Mouse (Mus musculus): ENCODE measurements at regions not wholly inside any gene's neighbourhood (a gene's known extent, or its start where the extent isn't known, plus 50 kb on each side); places are given as distances from the start of the nearest gene placed in this dataset.

DNA sequence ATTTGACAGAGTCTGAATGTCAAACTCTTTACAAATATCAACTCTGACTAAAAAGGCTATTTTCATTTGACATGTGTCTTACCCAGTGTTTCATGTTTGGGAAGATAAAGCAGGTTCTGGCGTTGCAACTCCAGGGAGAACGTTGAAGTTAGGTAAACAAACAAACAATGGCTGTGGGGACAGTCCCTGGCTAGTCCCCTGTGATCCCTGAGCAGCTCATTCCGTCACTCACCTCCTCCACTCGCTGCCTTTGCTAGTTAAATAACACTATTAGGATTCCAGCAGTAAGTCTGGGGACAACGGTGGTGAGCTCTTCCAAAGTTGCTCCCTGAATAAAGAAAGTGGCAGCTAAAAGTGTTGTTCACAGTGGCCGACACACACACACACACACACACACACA lies 227.8 kb upstream of the Prox1 start:
- no peak for DNase-seq

GRCm38 (mm10) chr1:190397811-190398210 lies 227.3 kb upstream of the Prox1 start:
- DNase-seq: no peak

GRCm38 (mm10) chr1:190393061-190393460 lies 222.5 kb upstream of the Prox1 start:
- DNase-seq: no peak

DNA sequence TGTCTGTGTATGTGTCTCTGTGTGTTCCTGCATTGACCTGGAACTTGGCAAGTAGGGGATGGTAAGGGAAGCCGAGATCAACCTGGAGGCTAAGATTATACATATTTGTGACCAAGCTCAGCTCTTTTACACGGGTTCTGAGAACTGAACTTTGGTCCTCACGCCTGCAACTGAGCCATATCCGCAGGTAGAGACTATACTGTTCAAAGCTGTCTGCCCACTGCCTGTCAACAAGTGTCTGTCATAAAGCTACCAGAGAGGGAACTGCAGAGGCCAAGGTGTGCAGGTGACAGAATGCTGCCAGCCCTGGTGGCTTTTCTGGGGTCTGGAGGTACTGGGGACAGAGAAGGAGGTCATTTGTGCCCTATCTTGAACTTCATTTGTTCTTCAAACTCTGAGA lies 218.3 kb upstream of the Prox1 start:
- no peak for DNase-seq

- no peak for DNase-seq
These were observed 214.0 kb upstream of the Prox1 start for GRCm38 (mm10) chr1:190384555-190384954.

DNA sequence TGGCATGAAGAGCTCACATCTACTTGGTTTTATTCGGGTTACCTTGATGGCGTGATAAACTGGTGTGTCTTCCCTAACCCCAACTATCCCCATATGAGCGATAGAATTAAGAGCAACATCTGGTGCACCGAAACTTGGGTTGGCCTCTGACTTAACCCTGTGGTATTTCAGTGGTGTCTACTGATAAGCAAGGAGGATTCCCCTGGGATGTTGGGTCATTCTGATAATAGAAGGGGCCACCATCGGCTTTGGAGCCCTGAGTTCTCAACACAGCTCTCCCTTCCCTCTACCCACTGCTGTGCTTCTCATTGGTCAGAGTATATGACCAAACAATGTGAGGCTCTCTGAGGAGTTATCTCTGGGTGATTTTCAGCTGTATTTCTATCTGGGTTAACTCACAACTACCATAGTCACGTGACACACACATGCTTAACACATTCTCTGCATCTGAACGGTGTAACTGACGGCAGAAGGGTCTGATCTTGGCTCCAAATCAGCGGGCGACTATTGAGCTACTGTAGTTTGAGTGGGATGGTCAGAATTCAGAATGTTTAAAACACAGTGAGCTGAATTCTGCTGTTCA lies 212.8 kb upstream of the Prox1 start:
- no peak for DNase-seq

DNA sequence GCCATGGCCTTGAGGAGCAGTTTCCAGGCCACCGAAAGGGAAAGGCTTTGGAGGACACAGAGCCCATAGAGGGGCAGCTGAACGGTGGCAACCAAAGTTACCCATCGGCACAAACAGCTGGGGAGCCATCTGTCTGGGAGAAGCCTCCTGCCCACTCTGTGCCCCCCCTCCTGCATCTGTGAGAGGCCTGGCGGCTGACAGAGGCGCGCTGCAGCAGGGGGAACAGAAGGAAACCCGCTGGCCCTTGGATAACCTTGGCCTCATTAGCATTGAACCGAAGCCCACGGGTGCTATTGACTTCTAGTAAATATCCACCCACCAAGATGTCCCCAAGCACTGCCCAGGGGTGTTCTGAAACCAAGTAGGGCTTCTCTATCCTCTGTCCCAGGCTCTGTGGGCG lies 209.6 kb upstream of the Prox1 start:
- DNase-seq: peak; percentile 79

- peak; percentile 50 for DNase-seq
These were observed 204.8 kb upstream of the Prox1 start for GRCm38 (mm10) chr1:190375160-190375880.

DNA sequence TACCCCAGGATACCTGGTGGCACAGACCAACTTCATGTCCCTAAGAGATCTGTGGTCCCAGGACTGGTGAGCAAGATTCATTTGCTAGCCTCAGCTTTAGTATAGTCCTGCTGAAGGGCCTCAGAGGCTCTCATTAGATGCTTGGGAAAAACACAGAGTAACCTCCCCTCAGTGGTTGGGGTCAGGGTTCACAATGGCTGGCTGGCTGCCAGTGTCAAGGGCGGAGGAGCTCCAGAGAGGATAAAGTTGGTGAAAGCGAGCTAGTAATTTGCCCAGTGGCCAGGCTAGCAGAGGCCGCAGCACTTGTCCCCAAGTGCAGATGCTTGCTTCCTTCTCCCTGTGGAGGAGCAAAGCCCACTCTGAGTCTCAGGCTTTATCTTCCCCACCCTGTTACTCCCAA lies 203.8 kb upstream of the Prox1 start:
- peak; percentile 88 for DNase-seq

GRCm38 (mm10) chr1:190366631-190367030 lies 196.1 kb upstream of the Prox1 start:
- no peak for DNase-seq

DNA sequence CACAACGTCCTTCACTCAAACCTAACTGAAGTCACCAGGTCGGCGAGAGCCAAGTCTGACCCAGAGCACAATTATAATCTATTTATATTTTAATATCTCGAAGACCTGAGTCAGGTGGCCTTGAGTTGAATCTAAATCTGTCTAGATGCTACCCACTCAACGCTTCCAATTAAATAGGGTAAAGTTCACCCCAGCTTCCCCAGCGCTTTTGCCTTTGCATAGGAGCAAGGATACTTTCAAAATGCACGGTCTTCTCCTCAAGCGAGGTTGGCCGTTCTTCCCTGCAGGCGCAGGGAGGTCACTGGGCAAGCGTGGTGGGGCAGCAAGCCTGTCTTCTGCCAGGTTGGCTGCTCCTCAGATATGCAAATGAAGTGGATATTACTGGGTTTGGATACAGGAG lies 194.6 kb upstream of the Prox1 start:
- DNase-seq: no peak

- no peak for DNase-seq
These were observed 190.1 kb upstream of the Prox1 start for GRCm38 (mm10) chr1:190360661-190361060.

DNA sequence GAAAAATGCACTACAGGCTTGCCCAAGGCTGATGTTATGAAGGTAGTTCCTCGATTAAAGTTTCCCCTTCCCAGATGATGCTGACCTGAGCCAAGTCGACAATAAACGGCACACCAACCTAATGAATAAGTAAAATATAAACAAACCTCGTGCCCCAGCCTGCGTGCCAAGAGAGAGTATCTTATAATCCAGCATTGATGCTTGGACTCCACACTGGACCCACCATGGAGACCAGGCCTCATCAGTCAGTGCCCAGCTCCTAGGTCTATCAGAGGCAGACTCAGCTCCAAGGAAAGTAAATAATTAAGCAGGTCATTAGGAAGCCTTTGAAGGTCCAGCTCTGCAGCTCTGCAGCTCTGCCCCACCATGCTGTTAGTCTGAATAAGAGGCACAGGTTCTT lies 187.3 kb upstream of the Prox1 start:
- no peak for DNase-seq

DNA sequence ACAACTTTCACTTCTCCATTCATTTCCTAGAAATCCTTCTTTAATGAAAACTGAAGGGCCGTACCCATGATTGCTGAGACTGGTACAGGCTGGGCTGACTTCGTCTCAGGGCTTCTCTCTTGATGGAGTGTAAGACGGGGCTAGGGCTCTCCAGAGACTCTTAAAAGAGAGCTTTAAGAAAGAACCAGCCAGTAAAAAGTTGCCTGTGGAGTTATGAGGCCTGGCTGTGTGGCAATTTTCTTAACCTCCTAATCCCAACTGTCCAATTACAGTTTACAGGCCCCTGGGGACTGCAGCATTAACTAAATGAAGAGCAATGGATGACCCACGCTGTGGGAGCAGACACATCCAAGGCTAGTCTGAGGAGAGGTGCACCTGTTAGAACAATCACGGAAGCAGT lies 177.1 kb upstream of the Prox1 start:
- no peak for DNase-seq

- no peak for DNase-seq
These were observed 170.2 kb upstream of the Prox1 start for GRCm38 (mm10) chr1:190340715-190341114.

GRCm38 (mm10) chr1:190334471-190334870 lies 164.0 kb upstream of the Prox1 start:
- DNase-seq: no peak

DNA sequence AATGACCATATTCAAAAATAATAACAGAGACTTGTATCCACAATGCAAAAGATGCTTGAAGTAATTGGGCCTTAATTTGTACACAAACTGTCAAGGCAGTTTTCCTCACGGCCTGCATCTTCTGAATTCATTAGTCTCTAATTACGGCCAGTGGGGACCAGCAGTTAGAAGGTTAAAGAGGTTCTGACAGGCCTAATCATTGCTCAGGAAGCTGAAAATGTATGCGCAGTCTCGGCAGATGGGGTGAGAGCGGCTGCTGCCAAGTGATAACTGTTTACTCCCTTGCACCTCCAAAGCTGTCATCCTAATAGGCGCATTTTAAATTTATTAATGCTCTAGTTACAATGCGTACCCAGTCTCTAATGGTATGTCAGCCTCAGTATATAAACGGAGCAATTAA lies 163.5 kb upstream of the Prox1 start:
- peak; percentile 97 for DNase-seq

GRCm38 (mm10) chr1:190332001-190332400 lies 161.5 kb upstream of the Prox1 start:
- no peak for DNase-seq

- DNase-seq: no peak
These were observed 154.0 kb upstream of the Prox1 start for GRCm38 (mm10) chr1:190324562-190324961.

- peak; percentile 85 for DNase-seq
These were observed 153.2 kb upstream of the Prox1 start for GRCm38 (mm10) chr1:190323671-190324070.

GRCm38 (mm10) chr1:190316175-190316574 lies 145.7 kb upstream of the Prox1 start:
- DNase-seq: no peak

DNA sequence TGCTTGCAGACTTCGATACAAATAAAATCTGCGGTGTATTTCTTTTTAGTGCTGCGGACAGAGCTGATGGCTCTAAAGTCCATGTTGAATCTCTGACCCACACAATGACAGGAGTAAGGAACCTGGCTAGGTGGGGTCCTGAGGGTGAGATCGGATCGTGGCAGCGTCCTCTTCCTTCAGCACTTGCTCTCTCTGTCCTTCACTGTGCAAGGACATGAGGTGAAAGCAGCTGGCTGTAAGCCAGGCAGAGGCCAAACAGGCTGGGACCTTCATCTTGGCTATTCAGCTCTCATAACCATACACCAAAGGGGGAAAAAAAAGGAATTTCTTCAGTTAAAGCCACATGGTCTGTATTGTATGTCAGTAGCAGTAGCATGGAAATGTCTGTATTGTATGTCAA lies 139.3 kb upstream of the Prox1 start:
- DNase-seq: no peak

GRCm38 (mm10) chr1:190307751-190308150 lies 137.2 kb upstream of the Prox1 start:
- no peak for DNase-seq

- no peak for DNase-seq
These were observed 127.3 kb upstream of the Prox1 start for GRCm38 (mm10) chr1:190297666-190298327.
